ENCODE assay signal across 14 mouse cellular contexts in the genomic region with DNA sequence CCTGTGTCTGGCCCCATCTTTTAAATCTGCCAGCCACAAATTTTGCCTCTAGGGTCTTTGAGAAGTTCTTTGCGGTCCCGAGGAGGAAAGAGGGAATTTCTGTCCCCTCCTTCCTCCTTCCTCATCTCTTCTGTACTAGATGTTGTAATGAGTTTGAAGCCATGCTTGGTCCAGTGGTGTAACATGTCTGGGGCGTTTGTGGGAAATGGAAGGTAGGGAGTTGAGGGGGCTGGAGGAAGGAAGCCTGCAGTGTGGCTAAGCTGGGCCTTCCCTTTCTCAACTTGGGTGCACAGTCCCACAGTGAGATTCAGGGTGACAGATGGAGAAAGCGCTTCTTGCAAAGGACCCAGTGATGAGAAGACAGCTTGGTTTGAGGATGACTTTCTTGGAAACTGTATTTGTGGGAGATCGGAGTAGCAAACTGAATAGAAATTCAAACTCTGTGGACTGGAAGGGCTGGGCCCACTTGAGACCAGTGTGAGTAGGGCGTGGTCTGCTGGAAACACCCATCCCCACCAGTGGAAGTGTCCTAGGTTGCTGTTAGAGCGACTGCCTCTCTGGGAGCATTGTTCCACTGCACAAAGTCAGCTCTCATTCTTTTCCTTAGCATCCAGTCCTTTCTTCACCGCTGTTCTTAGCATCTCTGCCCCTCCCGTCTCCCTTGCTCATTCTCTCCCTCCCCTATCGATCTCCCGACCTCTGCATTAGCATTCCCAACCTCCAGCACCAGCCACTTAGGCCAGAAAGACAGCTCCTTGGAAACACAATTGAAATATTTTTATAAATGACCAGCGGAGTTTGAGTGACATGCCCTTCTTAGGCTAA.
DNase-seq lines count a peak whose midpoint lies in the region; ATAC-seq lines count a peak whose summit lies in the region.
"Had no signal": no experiment of that assay in that cellular context is flagged by ENCODE, and none has a peak within 500 bp of the region (broad histone marks: within the 10 kb centered on the region; RNA-seq: fewer than 3 reads in every experiment).

No protein-coding gene starts in this region.

- 44% methylated on average over 12 of the region's 12 CpGs for WGBS in neural tube, embryonic 12.5 days
- WGBS in neural tube, embryonic 15.5 days, result 45% methylated on average over 12 of the region's 12 CpGs
- 39% methylated on average over 12 of the region's 12 CpGs for WGBS in forebrain, embryonic 15.5 days
- WGBS in midbrain, embryonic 10.5 days, result 51% methylated on average over 12 of the region's 12 CpGs

- DNase-seq in midbrain, embryonic 10.5 days (ENCODE audit: low spot score), result peak; percentile 30
- DNase-seq in left cerebral cortex, postnatal 36 days (ENCODE audit: low spot score in 2 of 2), result no peak
- no peak for DNase-seq in layer of hippocampus, adult 8-10 months (ENCODE audit: low spot score in 2 of 2)
- no peak for DNase-seq in kidney, postnatal 10 days
- DNase-seq: cerebellum, adult 8-10 months; gastrocnemius, postnatal 14 days; kidney, adult 9 months; liver; right cerebral cortex, postnatal 25 days had no signal

- no peaks in the 10 kb centered on the region for H3K36me3 ChIP-seq in neural tube, embryonic 12.5 days
- H3K36me3 ChIP-seq in neural tube, embryonic 15.5 days, result no peaks in the 10 kb centered on the region
- no peaks in the 10 kb centered on the region for H3K36me3 ChIP-seq in forebrain, embryonic 15.5 days
- H3K36me3 ChIP-seq in midbrain, embryonic 10.5 days, result no peaks in the 10 kb centered on the region
- H3K36me3 ChIP-seq: embryonic facial prominence, embryonic 13.5 days had no signal

- no peak for ATAC-seq in neural tube, embryonic 12.5 days (ENCODE audit: low FRiP score, low read depth)
- ATAC-seq in neural tube, embryonic 15.5 days (ENCODE audit: low FRiP score), result no peak
- ATAC-seq in forebrain, embryonic 15.5 days (replicated peaks), result no peak

- no peaks in the 10 kb centered on the region for H3K9me3 ChIP-seq in neural tube, embryonic 12.5 days
- no peaks in the 10 kb centered on the region for H3K9me3 ChIP-seq in neural tube, embryonic 15.5 days (replicated peaks)
- H3K9me3 ChIP-seq in forebrain, embryonic 15.5 days, result no peaks in the 10 kb centered on the region
- H3K9me3 ChIP-seq in midbrain, embryonic 10.5 days (replicated peaks), result no peaks in the 10 kb centered on the region
- H3K9me3 ChIP-seq: embryonic facial prominence, embryonic 13.5 days had no signal

- no peaks in the 10 kb centered on the region for H3K27me3 ChIP-seq in neural tube, embryonic 12.5 days (replicated peaks)
- H3K27me3 ChIP-seq in neural tube, embryonic 15.5 days (replicated peaks), result 0 out of 2 replicates have a peak, but pooled peaks cover 3% of the 10 kb centered on the region
- no peaks in the 10 kb centered on the region for H3K27me3 ChIP-seq in forebrain, embryonic 15.5 days
- H3K27me3 ChIP-seq in midbrain, embryonic 10.5 days (ENCODE audit: low read depth, poor library complexity, severe bottlenecking), result peaks cover 72% of the 10 kb centered on the region
- H3K27me3 ChIP-seq: embryonic facial prominence, embryonic 13.5 days had no signal

- intact Hi-C loops in left cerebral cortex, postnatal 36 days (cut with DNase I), result no loop called here

- peak overlapping the region; percentile 41 for H3K4me2 ChIP-seq in neural tube, embryonic 12.5 days (replicated peaks)
- no peak overlapping the region for H3K4me2 ChIP-seq in neural tube, embryonic 15.5 days
- no peak overlapping the region for H3K4me2 ChIP-seq in forebrain, embryonic 15.5 days (replicated peaks)
- H3K4me2 ChIP-seq: embryonic facial prominence, embryonic 13.5 days; heart, embryonic 11.5 days had no signal

- no peak overlapping the region for H3K4me3 ChIP-seq in neural tube, embryonic 12.5 days
- no peak overlapping the region for H3K4me3 ChIP-seq in neural tube, embryonic 15.5 days (replicated peaks)
- no peak overlapping the region for H3K4me3 ChIP-seq in forebrain, embryonic 15.5 days
- H3K4me3 ChIP-seq in midbrain, embryonic 10.5 days, result peak overlapping the region; percentile 24; the same call in 1 of the 2 replicates
- H3K4me3 ChIP-seq: embryonic facial prominence, embryonic 13.5 days had no signal

- H3K9ac ChIP-seq in neural tube, embryonic 12.5 days, result no peak overlapping the region
- H3K9ac ChIP-seq in neural tube, embryonic 15.5 days (replicated peaks), result no peak overlapping the region
- H3K9ac ChIP-seq in forebrain, embryonic 15.5 days (replicated peaks), result no peak overlapping the region
- H3K9ac ChIP-seq: embryonic facial prominence, embryonic 13.5 days had no signal

- H3K4me1 ChIP-seq in neural tube, embryonic 12.5 days, result peaks cover 31% of the 10 kb centered on the region
- H3K4me1 ChIP-seq in neural tube, embryonic 15.5 days, result peaks cover 18% of the 10 kb centered on the region
- H3K4me1 ChIP-seq in forebrain, embryonic 15.5 days, result peaks cover 28% of the 10 kb centered on the region
- peaks cover 59% of the 10 kb centered on the region for H3K4me1 ChIP-seq in midbrain, embryonic 10.5 days

- H3K27ac ChIP-seq in neural tube, embryonic 12.5 days, result no peak overlapping the region
- H3K27ac ChIP-seq in neural tube, embryonic 15.5 days (replicated peaks), result no peak overlapping the region
- H3K27ac ChIP-seq in forebrain, embryonic 15.5 days (replicated peaks), result peak overlapping the region; percentile 77
- peak overlapping the region; percentile 81 for H3K27ac ChIP-seq in midbrain, embryonic 10.5 days (replicated peaks)
- H3K27ac ChIP-seq: embryonic facial prominence, embryonic 13.5 days had no signal

Comparison
In these comparisons a context has a peak if more than half of its experiments do, and no peak if none do; other contexts are left out.
1. H3K27ac ChIP-seq: peak in forebrain, embryonic 15.5 days (single experiment) and midbrain, embryonic 10.5 days (single experiment); none in neural tube, embryonic 12.5 days (single experiment) and neural tube, embryonic 15.5 days (single experiment).